Mouse (Mus musculus) limb, embryonic 14.5 days (tissue): ENCODE data around the gene A530064D06Rik. TPM values are rescaled to one million over a fixed set of nuclear protein-coding genes. Genes with fewer than 3 reads are reported as not detected.

Experiments used
- ATAC-seq: fragments of 200-750 bp; cut with Nextera tagmentation; 2 replicates; pipeline ENCODE4 v1.8.0; 2017; ENCODE audit warnings: low read depth, moderate number of reproducible peaks, moderate TSS enrichment; ENCODE audit not compliant: low FRiP score
- DNase-seq: peaks from one replicate; pipeline ENCODE4 v3.0.0-alpha.2; 2015; ENCODE audit warnings: low spot score
- H3K27ac ChIP-seq: fragments of 300-500 bp; sonication (generic); replicated peaks from 2 replicates; pipeline ENCODE4 v1.5.1; 2014; ENCODE audit warnings: low read depth, mild to moderate bottlenecking, low read length, moderate library complexity, mixed read lengths
- H3K27me3 ChIP-seq: fragments of 300-500 bp; sonication (generic); 2 replicates; pipeline ENCODE4 v1.6.1; 2014; ENCODE audit warnings: low read length, mixed read lengths; ENCODE audit not compliant: control insufficient read depth, insufficient read depth
- H3K36me3 ChIP-seq: fragments of 300-500 bp; sonication (generic); 2 replicates; pipeline ENCODE4 v1.6.1; 2014; ENCODE audit warnings: mild to moderate bottlenecking, low read length, moderate library complexity, mixed read lengths; ENCODE audit not compliant: control insufficient read depth, insufficient read depth
- H3K4me1 ChIP-seq: fragments of 300-500 bp; sonication (generic); 2 replicates; pipeline ENCODE4 v1.6.1; 2014; ENCODE audit warnings: antibody characterized with exemption, low read length, mixed read lengths; ENCODE audit not compliant: control insufficient read depth, insufficient read depth
- H3K4me2 ChIP-seq: fragments of 300-500 bp; sonication (generic); replicated peaks from 2 replicates; pipeline ENCODE4 v1.6.1; 2014; ENCODE audit warnings: low read depth, mild to moderate bottlenecking, low read length, moderate library complexity; ENCODE audit not compliant: severe bottlenecking
- H3K4me3 ChIP-seq: fragments of 300-500 bp; sonication (generic); replicated peaks from 2 replicates; pipeline ENCODE4 v1.5.1; 2014; ENCODE audit warnings: low read length
- H3K9ac ChIP-seq: fragments of 300-500 bp; sonication (generic); 2 replicates; pipeline ENCODE4 v1.6.1; 2014; ENCODE audit warnings: mild to moderate bottlenecking, low read depth, low read length, moderate library complexity; ENCODE audit not compliant: severe bottlenecking
- H3K9me3 ChIP-seq: fragments of 300-500 bp; sonication (generic); 2 replicates; pipeline ENCODE4 v1.6.1; 2016; ENCODE audit warnings: low read length; ENCODE audit not compliant: control insufficient read depth
- POLR2A ChIP-seq: fragments of 200-500 bp; IDR thresholded peaks from 2 replicates; pipeline ENCODE4 v1.8.0; 2012; ENCODE audit warnings: inconsistent platforms, mild to moderate bottlenecking, moderate library complexity, borderline replicate concordance; ENCODE audit not compliant: insufficient read depth, insufficient read length; ENCODE audit errors: extremely low read depth
- WGBS: fragments of 180-500 bp; shearing (Covaris S2); extraction: QIAGEN DNeasy Blood & Tissue Kit; methylation state at CpG from one replicate; pipeline ENCODE4 v1.1.7; 2014; 5-methylcytosine and 5-hydroxymethylcytosine counted together
- polyA plus RNA-seq, 2 experiments: library from polyadenylated mRNA; depleted of rRNA in 1 of 2; stranded (reverse) in 1 of 2; unstranded in 1 of 2; fragments of >200 nt; fragmentation: Nextera tagmentation in 1 of 2; extraction: Ambion mirVana in 1 of 2; gene quantifications; 2 replicates each; pipeline versions ENCODE4 v1.2.1 to v1.2.3; 2012 to 2014

The A530064D06Rik gene
- polyA plus RNA-seq, 2 experiments: 0.08 TPM; not detected in 1

- WGBS: 27% methylated on average over 3 of the region's 3 CpGs
- no peaks in the 10 kb centered on the region for H3K27me3 ChIP-seq
- H3K9me3 ChIP-seq: no peaks in the 10 kb centered on the region
- H3K4me1 ChIP-seq: no peaks in the 10 kb centered on the region
- DNase-seq (peak; percentile 89), ATAC-seq (no peak)
- TF ChIP-seq POLR2A: no peak
- no peak overlapping the region for H3K27ac ChIP-seq
- H3K4me2 ChIP-seq: no peak overlapping the region
- no peak overlapping the region for H3K4me3 ChIP-seq
- no peak overlapping the region for H3K9ac ChIP-seq
- H3K36me3 ChIP-seq: no peaks in the 10 kb centered on the region
Measured at GRCm38 (mm10) chr17:48119656-48120055, 47.4 kb downstream of the A530064D06Rik start.

GRCm38 (mm10) chr17:48118570-48118969 is 48.5 kb downstream of the A530064D06Rik start:
- no peaks in the 10 kb centered on the region for H3K27me3 ChIP-seq
- 76% methylated on average over 1 of the region's 1 CpGs for WGBS
- TF ChIP-seq POLR2A: no peak

GRCm38 (mm10) chr17:48110547-48111287 is 56.4 kb downstream of the A530064D06Rik start:
- ATAC-seq (no peak), DNase-seq (no peak)
- H3K9me3 ChIP-seq: no peaks in the 10 kb centered on the region
- no peaks in the 10 kb centered on the region for H3K36me3 ChIP-seq
- H3K9ac ChIP-seq: no peak overlapping the region
- H3K4me2 ChIP-seq: no peak overlapping the region
- no peak overlapping the region for H3K4me3 ChIP-seq
- no peak for TF ChIP-seq POLR2A
- no peaks in the 10 kb centered on the region for H3K27me3 ChIP-seq
- H3K4me1 ChIP-seq: no peaks in the 10 kb centered on the region
- 52% methylated on average over 8 of the region's 8 CpGs for whole genome bisulfite sequencing
- H3K27ac ChIP-seq: no peak overlapping the region

More at GRCm38 (mm10) chr17:48118570-48118969, 48.5 kb downstream of the A530064D06Rik start:
- DNase-seq (no peak), ATAC-seq (no peak)
- Histone ChIP-seq H3K9ac (no peak overlapping the region), H3K27ac (no peak overlapping the region), H3K4me1 (no peaks in the 10 kb centered on the region), H3K9me3 (no peaks in the 10 kb centered on the region), H3K4me2 (no peak overlapping the region), H3K36me3 (no peaks in the 10 kb centered on the region), H3K4me3 (no peak overlapping the region)

GRCm38 (mm10) chr17:48108520-48108919 is 58.6 kb downstream of the A530064D06Rik start:
- Histone ChIP-seq H3K27ac (no peak overlapping the region), H3K36me3 (no peaks in the 10 kb centered on the region), H3K9me3 (no peaks in the 10 kb centered on the region), H3K4me2 (no peak overlapping the region), H3K4me1 (no peaks in the 10 kb centered on the region), H3K9ac (no peak overlapping the region), H3K27me3 (no peaks in the 10 kb centered on the region), H3K4me3 (no peak overlapping the region)
- no peak for TF ChIP-seq POLR2A
- ATAC-seq (no peak), DNase-seq (no peak)
- WGBS: 79% methylated on average over 3 of the region's 3 CpGs

- no peaks in the 10 kb centered on the region for H3K36me3 ChIP-seq
- no peaks in the 10 kb centered on the region for H3K9me3 ChIP-seq
- H3K4me3 ChIP-seq: no peak overlapping the region
- TF ChIP-seq POLR2A: no peak
- DNase-seq (no peak), ATAC-seq (no peak)
- 50% methylated on average over 6 of the region's 6 CpGs for WGBS
- no peak overlapping the region for H3K27ac ChIP-seq
- H3K4me1 ChIP-seq: no peaks in the 10 kb centered on the region
- no peak overlapping the region for H3K9ac ChIP-seq
- H3K27me3 ChIP-seq: no peaks in the 10 kb centered on the region
- H3K4me2 ChIP-seq: no peak overlapping the region
Measured at GRCm38 (mm10) chr17:48107862-48108261, 59.2 kb downstream of the A530064D06Rik start.
